Mouse (Mus musculus) bone marrow, adult 2 months (tissue): ENCODE results near the gene Tmem136. TPM values are rescaled to one million over a fixed set of nuclear protein-coding genes. Genes with fewer than 3 reads are reported as not detected.

Experiments used
- H3K27ac ChIP-seq: fragments of 200-500 bp; 2 replicates; pipeline ENCODE4 v1.5.1; 2012; ENCODE audit warnings: low read depth, mild to moderate bottlenecking, control low read depth, inconsistent platforms, low read length; ENCODE audit not compliant: control insufficient read depth, poor library complexity, insufficient read depth
- H3K4me1 ChIP-seq: fragments of 200-500 bp; 2 replicates; pipeline ENCODE4 v1.6.1; 2011; ENCODE audit warnings: low read length; ENCODE audit not compliant: control insufficient read depth, insufficient read depth
- H3K4me3 ChIP-seq: fragments of 200-500 bp; replicated peaks from 2 replicates; pipeline ENCODE3; 2011; ENCODE audit warnings: mild to moderate bottlenecking, low read depth, low read length, control low read depth; ENCODE audit not compliant: control insufficient read depth
- CTCF ChIP-seq: fragments of 200-500 bp; IDR thresholded peaks from 2 replicates; pipeline ENCODE4 v1.5.1; 2011; ENCODE audit warnings: low read length, control low read depth; ENCODE audit not compliant: control insufficient read depth, insufficient read depth
- POLR2A ChIP-seq: fragments of 200-500 bp; IDR thresholded peaks from 2 replicates; pipeline ENCODE4 v1.6.1; 2011; ENCODE audit warnings: low read depth, mild to moderate bottlenecking, control low read depth, low read length, borderline replicate concordance; ENCODE audit not compliant: control insufficient read depth
- WGBS: fragments of 180-500 bp; shearing (Covaris S2); methylation state at CpG from one replicate; pipeline ENCODE4 v1.1.7; 2018; 5-methylcytosine and 5-hydroxymethylcytosine counted together
- polyA plus RNA-seq: library from polyadenylated mRNA; stranded (reverse); fragments of >200 nt; gene quantifications from 2 replicates; pipeline ENCODE4 v1.2.4, GENCODE M21; 2011; ENCODE audit warnings: low replicate concordance; ENCODE audit not compliant: missing spikeins, insufficient read depth, insufficient read length

Gene Tmem136
- polyA plus RNA-seq, 1 experiment: 2.1 TPM

GRCm38 (mm10) chr9:43106426-43107186 is 9.8 kb downstream of the Tmem136 start:
- Histone ChIP-seq H3K27ac (peak overlapping the region; percentile 87; the same call in 1 of the 2 replicates), H3K4me1 (no peaks in the 10 kb centered on the region), H3K4me3 (peak overlapping the region; percentile 69)
- whole genome bisulfite sequencing: 11% methylated on average over 22 of the region's 22 CpGs
- no peak for TF ChIP-seq CTCF
- TF ChIP-seq POLR2A: no peak

GRCm38 (mm10) chr9:43105664-43106361 is 10.6 kb downstream of the Tmem136 start:
- peak overlapping the region; percentile 69 for H3K4me3 ChIP-seq
- H3K4me1 ChIP-seq: no peaks in the 10 kb centered on the region
- TF ChIP-seq CTCF: no peak
- TF ChIP-seq POLR2A: peak; percentile 24; the same call in 1 of the 2 replicates
- WGBS: under 1% methylated on average over 81 of the region's 91 CpGs
- peak overlapping the region; percentile 87 for H3K27ac ChIP-seq

GRCm38 (mm10) chr9:43104873-43105663 is 11.3 kb downstream of the Tmem136 start:
- Histone ChIP-seq H3K4me1 (no peaks in the 10 kb centered on the region), H3K27ac (peak overlapping the region; percentile 87), H3K4me3 (peak overlapping the region; percentile 72)
- under 1% methylated on average over 38 of the region's 40 CpGs for WGBS
- TF ChIP-seq POLR2A (no peak), CTCF (no peak)

GRCm38 (mm10) chr9:43104526-43104872 is 11.9 kb downstream of the Tmem136 start:
- TF ChIP-seq CTCF: no peak
- no peak for TF ChIP-seq POLR2A
- peak overlapping the region; percentile 72 for H3K4me3 ChIP-seq
- H3K27ac ChIP-seq: no peak overlapping the region
- 25% methylated on average over 4 of the region's 4 CpGs for WGBS
- no peaks in the 10 kb centered on the region for H3K4me1 ChIP-seq

GRCm38 (mm10) chr9:43103675-43104299 is 12.6 kb downstream of the Tmem136 start:
- Histone ChIP-seq H3K4me3 (peak overlapping the region; percentile 58), H3K4me1 (no peaks in the 10 kb centered on the region; the same call in 1 of the 2 replicates), H3K27ac (no peak overlapping the region)
- 61% methylated on average over 4 of the region's 4 CpGs for WGBS
- no peak for TF ChIP-seq CTCF
- TF ChIP-seq POLR2A: no peak

GRCm38 (mm10) chr9:43102931-43103330 is 13.4 kb downstream of the Tmem136 start:
- H3K4me1 ChIP-seq: no peaks in the 10 kb centered on the region; the same call in 1 of the 2 replicates
- TF ChIP-seq CTCF (no peak), POLR2A (no peak)
- H3K4me3 ChIP-seq: peak overlapping the region; percentile 45
- WGBS: 55% methylated on average over 2 of the region's 2 CpGs
- peak overlapping the region; percentile 58 for H3K27ac ChIP-seq

- Histone ChIP-seq H3K4me1 (no peaks in the 10 kb centered on the region; the same call in 1 of the 2 replicates), H3K27ac (peak overlapping the region; percentile 55; the same call in 1 of the 2 replicates), H3K4me3 (no peak overlapping the region)
- TF ChIP-seq POLR2A (no peak), CTCF (no peak)
- 51% methylated on average over 8 of the region's 8 CpGs for WGBS
These were observed 14.3 kb downstream of the Tmem136 start for GRCm38 (mm10) chr9:43101936-43102595.
